Mouse (Mus musculus): Measurements from ENCODE around the gene Gm21972. TPM values are rescaled to one million over a fixed set of nuclear protein-coding genes. Genes with fewer than 3 reads are reported as not detected.

Gene Gm21972
- polyA plus RNA-seq, 1 experiment from 2014 or later = not detected

DNA sequence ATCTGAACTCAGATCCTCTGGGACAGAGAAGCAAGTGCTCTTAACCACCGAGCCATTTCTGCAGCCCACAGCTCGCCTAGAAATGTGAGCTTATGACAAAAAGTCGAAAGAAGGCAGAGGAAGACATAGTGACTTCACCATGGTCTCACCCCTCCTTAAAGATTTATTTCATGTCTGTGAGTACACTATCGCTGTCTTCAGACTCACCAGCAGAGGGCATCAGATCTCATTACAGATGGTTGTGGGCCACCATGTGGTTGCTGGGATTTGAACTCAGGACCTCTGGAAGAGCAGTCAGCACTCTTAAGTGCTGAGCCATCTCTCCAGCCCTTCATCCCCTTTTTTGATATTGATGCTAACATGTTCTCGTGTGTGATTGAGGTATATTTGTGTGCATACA, 41.2 kb downstream of the Gm21972 start:
- H3K9ac ChIP-seq = no peak overlapping the region
- no peaks in the 10 kb centered on the region for H3K27me3 ChIP-seq (replicated peaks)
- no peak overlapping the region for H3K4me2 ChIP-seq
- WGBS = 90% methylated on average over 5 of the region's 5 CpGs
- no peak overlapping the region for H3K27ac ChIP-seq
- no peaks in the 10 kb centered on the region for H3K4me1 ChIP-seq
- no peaks in the 10 kb centered on the region for H3K9me3 ChIP-seq
- peaks cover 7% of the 10 kb centered on the region for H3K36me3 ChIP-seq
- H3K4me3 ChIP-seq (replicated peaks) = no peak overlapping the region
- ATAC-seq (ENCODE audit: insufficient read depth, low FRiP score, low read depth) = no peak

- Histone ChIP-seq H3K27me3 (replicated peaks) (no peaks in the 10 kb centered on the region), H3K4me2 (no peak overlapping the region), H3K9ac (no peak overlapping the region), H3K9me3 (no peaks in the 10 kb centered on the region), H3K4me3 (replicated peaks) (no peak overlapping the region), H3K27ac (no peak overlapping the region), H3K4me1 (no peaks in the 10 kb centered on the region), H3K36me3 (peaks cover 7% of the 10 kb centered on the region)
- 0 out of 2 replicates have a peak, but pooled peaks have one; percentile 40 for ATAC-seq (ENCODE audit: insufficient read depth, low FRiP score, low read depth)
- WGBS = 60% methylated on average over 2 of the region's 2 CpGs
These were observed 42.6 kb downstream of the Gm21972 start for GRCm38 (mm10) chr1:86176066-86176465.

DNA sequence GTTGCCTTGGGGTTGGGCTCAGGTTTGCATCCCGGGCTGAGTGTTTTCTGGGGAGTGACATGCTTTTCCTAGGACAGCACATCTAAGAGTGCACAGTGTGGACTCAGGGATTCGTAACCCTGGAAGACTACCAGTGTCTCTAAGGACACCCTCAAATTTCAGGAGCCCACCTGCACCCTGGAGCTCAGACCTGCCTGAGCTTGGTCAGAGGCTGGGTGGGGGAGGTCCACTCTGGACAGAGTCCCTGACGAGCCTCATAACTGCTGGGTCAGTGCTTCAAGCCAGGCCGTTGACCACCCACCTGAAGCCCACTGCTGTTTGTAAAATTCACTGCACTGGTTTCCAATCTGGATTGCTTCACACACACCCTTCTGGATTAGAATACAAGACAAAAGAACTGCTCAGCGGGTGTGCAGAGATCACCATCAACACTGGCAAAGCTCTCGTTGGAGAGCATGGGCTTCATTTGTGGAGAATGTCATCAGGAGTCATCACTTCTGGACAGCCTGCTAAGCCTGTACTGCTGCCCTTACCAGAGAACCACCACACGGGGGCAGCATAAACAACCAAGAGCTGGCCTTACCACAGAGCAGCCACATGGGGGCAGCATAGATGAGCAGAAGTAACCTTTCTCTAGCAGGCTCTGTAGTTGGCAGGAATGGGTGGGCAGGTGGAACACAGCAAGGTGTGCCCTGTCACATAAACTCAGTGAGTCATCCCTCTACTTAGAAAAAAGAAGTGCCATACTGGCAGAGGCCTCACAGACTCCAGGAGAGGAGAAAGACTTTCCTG, 45.2 kb downstream of the Gm21972 start:
- no peak overlapping the region for H3K4me2 ChIP-seq
- no peaks in the 10 kb centered on the region for H3K9me3 ChIP-seq
- 47% methylated on average over 7 of the region's 7 CpGs for WGBS
- no peaks in the 10 kb centered on the region; the same call in none of the 2 replicates for H3K36me3 ChIP-seq
- no peak overlapping the region for H3K27ac ChIP-seq
- H3K9ac ChIP-seq = no peak overlapping the region
- H3K4me1 ChIP-seq = no peaks in the 10 kb centered on the region
- peak; percentile 76 for ATAC-seq (ENCODE audit: insufficient read depth, low FRiP score, low read depth)
- no peaks in the 10 kb centered on the region for H3K27me3 ChIP-seq (replicated peaks)
- no peak overlapping the region for H3K4me3 ChIP-seq (replicated peaks)

- no peaks in the 10 kb centered on the region for H3K36me3 ChIP-seq
These were observed 48.7 kb downstream of the Gm21972 start for GRCm38 (mm10) chr1:86182004-86182709.

GRCm38 (mm10) chr1:86183577-86184263, 50.3 kb downstream of the Gm21972 start:
- Histone ChIP-seq H3K9ac (no peak overlapping the region), H3K4me2 (no peak overlapping the region), H3K36me3 (no peaks in the 10 kb centered on the region), H3K4me1 (no peaks in the 10 kb centered on the region), H3K4me3 (replicated peaks) (no peak overlapping the region), H3K9me3 (no peaks in the 10 kb centered on the region), H3K27ac (no peak overlapping the region), H3K27me3 (replicated peaks) (no peaks in the 10 kb centered on the region)
- 69% methylated on average over 4 of the region's 4 CpGs for WGBS
- no peak for ATAC-seq (ENCODE audit: insufficient read depth, low FRiP score, low read depth)

More at GRCm38 (mm10) chr1:86182004-86182709, 48.7 kb downstream of the Gm21972 start:
- Histone ChIP-seq H3K27me3 (replicated peaks) (no peaks in the 10 kb centered on the region), H3K4me3 (replicated peaks) (no peak overlapping the region), H3K4me2 (no peak overlapping the region), H3K9me3 (no peaks in the 10 kb centered on the region), H3K4me1 (no peaks in the 10 kb centered on the region), H3K9ac (no peak overlapping the region), H3K27ac (no peak overlapping the region)
- no peak for ATAC-seq (ENCODE audit: insufficient read depth, low FRiP score, low read depth)
- WGBS = 53% methylated on average over 5 of the region's 5 CpGs

GRCm38 (mm10) chr1:86186762-86187161, 53.3 kb downstream of the Gm21972 start:
- Histone ChIP-seq H3K4me3 (replicated peaks) (no peak overlapping the region), H3K4me1 (no peaks in the 10 kb centered on the region), H3K4me2 (no peak overlapping the region), H3K27ac (no peak overlapping the region), H3K9ac (no peak overlapping the region), H3K9me3 (no peaks in the 10 kb centered on the region), H3K36me3 (no peaks in the 10 kb centered on the region), H3K27me3 (replicated peaks) (no peaks in the 10 kb centered on the region)
- ATAC-seq (ENCODE audit: insufficient read depth, low FRiP score, low read depth) = no peak
- WGBS = 76% methylated on average over 7 of the region's 7 CpGs

GRCm38 (mm10) chr1:86187856-86188255, 54.4 kb downstream of the Gm21972 start:
- WGBS = 68% methylated on average over 2 of the region's 2 CpGs
- H3K27me3 ChIP-seq (replicated peaks) = no peaks in the 10 kb centered on the region
- H3K36me3 ChIP-seq = no peaks in the 10 kb centered on the region
- ATAC-seq (ENCODE audit: insufficient read depth, low FRiP score, low read depth) = no peak
- no peaks in the 10 kb centered on the region for H3K9me3 ChIP-seq
- H3K4me3 ChIP-seq (replicated peaks) = no peak overlapping the region
- H3K4me2 ChIP-seq = no peak overlapping the region
- H3K9ac ChIP-seq = no peak overlapping the region
- H3K27ac ChIP-seq = no peak overlapping the region
- no peaks in the 10 kb centered on the region for H3K4me1 ChIP-seq

DNA sequence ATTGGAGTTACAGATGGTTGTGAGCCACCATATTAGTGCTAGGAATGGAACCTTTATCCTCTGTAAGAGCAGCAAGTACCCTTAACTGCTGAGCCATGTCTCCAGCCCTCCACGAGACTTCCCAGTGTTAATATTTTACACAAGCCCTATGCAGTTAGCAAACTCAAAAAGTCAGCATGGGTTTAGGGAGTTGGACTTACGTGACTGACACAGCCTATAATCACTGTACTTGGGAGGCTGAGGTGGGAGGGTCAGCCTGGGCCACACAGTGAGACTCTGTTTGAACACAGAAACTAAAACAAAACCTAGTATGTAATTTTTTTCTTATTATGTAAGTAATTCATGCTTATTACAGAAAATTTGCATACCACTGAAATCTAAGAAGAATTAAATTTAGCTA, 54.8 kb downstream of the Gm21972 start:
- Histone ChIP-seq H3K4me1 (no peaks in the 10 kb centered on the region), H3K4me3 (replicated peaks) (no peak overlapping the region), H3K27ac (no peak overlapping the region), H3K27me3 (replicated peaks) (no peaks in the 10 kb centered on the region), H3K9me3 (no peaks in the 10 kb centered on the region), H3K9ac (no peak overlapping the region), H3K36me3 (no peaks in the 10 kb centered on the region), H3K4me2 (no peak overlapping the region)
- WGBS = 76% methylated on average over 2 of the region's 2 CpGs
- no peak for ATAC-seq (ENCODE audit: insufficient read depth, low FRiP score, low read depth)

DNA sequence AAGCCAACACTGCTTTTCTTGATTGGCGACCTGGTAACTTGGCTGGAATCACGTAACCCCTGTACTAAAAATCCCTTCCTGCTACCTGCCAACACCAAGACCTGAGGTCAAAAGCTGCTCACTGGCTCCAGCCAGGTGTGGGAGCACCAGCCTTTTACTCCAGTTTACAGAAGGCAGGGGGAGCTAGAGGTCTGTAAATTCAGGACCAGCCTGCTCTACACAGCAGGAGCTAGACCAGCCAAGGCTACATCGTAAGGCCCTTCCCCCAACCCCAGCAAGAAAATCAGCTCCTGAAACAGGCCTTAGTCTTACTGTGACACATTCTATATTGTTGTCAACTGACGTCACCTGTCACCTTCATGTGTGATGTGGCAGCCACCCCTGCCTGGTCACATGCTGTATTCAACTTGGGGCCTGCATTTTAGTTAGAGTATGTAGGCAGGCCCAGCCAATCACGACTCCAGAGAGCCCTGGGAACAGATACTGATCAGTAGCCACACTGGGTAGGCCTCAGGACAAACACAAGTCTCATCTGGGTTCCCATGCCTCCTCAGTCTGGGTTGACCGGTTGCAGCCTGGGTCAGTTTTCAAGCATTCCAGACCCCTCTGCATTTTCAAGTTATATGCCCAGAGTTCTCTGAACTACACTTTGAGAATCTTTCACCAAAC, 55.7 kb downstream of the Gm21972 start:
- 80% methylated on average over 6 of the region's 6 CpGs for WGBS
- no peak for ATAC-seq (ENCODE audit: insufficient read depth, low FRiP score, low read depth)

GRCm38 (mm10) chr1:86190843-86191242, 57.4 kb downstream of the Gm21972 start:
- no peak for ATAC-seq (ENCODE audit: insufficient read depth, low FRiP score, low read depth)
- H3K9me3 ChIP-seq = no peaks in the 10 kb centered on the region
- no peaks in the 10 kb centered on the region for H3K27me3 ChIP-seq (replicated peaks)

More for the DNA sequence above, 55.7 kb downstream of the Gm21972 start:
- no peak overlapping the region for H3K27ac ChIP-seq
- no peaks in the 10 kb centered on the region for H3K9me3 ChIP-seq
- no peak overlapping the region for H3K4me3 ChIP-seq (replicated peaks)
- H3K4me1 ChIP-seq = no peaks in the 10 kb centered on the region
- H3K9ac ChIP-seq = no peak overlapping the region
- H3K27me3 ChIP-seq (replicated peaks) = no peaks in the 10 kb centered on the region
- H3K36me3 ChIP-seq = no peaks in the 10 kb centered on the region
- no peak overlapping the region for H3K4me2 ChIP-seq

DNA sequence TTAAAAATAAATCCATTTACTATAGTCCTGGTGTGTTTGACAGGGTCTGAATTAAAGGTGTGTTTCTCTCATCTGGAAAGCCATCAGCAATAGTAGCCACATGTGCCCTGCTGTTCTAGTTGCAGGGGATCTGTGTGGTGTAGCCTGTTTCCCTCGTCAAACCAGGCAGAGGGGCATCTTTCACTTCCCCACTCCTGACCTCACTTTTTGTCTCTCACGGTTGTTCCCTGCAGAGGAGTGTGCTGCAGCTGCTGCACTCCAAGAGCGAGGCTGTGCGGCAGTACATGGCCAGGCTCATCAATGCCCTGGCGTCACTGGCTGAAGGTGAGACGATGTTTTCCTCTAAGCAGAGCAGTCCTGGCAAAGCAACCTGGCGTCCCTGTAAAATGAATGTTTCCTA, 60.6 kb downstream of the Gm21972 start:
- peaks cover 9% of the 10 kb centered on the region for H3K36me3 ChIP-seq
- no peaks in the 10 kb centered on the region for H3K27me3 ChIP-seq (replicated peaks)
- no peak overlapping the region for H3K4me2 ChIP-seq
- H3K4me1 ChIP-seq = no peaks in the 10 kb centered on the region
- no peaks in the 10 kb centered on the region for H3K9me3 ChIP-seq
- no peak overlapping the region for H3K27ac ChIP-seq
- no peak overlapping the region for H3K4me3 ChIP-seq (replicated peaks)
- ATAC-seq (ENCODE audit: insufficient read depth, low FRiP score, low read depth) = no peak
- 80% methylated on average over 7 of the region's 7 CpGs for WGBS
- no peak overlapping the region for H3K9ac ChIP-seq

More at GRCm38 (mm10) chr1:86190843-86191242, 57.4 kb downstream of the Gm21972 start:
- H3K36me3 ChIP-seq = no peaks in the 10 kb centered on the region
- no peak overlapping the region for H3K9ac ChIP-seq
- H3K4me1 ChIP-seq = no peaks in the 10 kb centered on the region
- no peak overlapping the region for H3K4me3 ChIP-seq (replicated peaks)
- 79% methylated on average over 6 of the region's 6 CpGs for WGBS
- H3K27ac ChIP-seq = no peak overlapping the region
- no peak overlapping the region for H3K4me2 ChIP-seq
